Mouse (Mus musculus): Measurements from ENCODE around the gene Snai3. TPM values are rescaled to one million over a fixed set of nuclear protein-coding genes. Genes with fewer than 3 reads are reported as not detected.

Snai3 gene
- polyA plus RNA-seq, 1 experiment, result not detected

- Histone ChIP-seq H3K4me1 (ENCODE audit: control insufficient read depth, insufficient read depth, low read length) (no peaks in the 10 kb centered on the region), H3K27ac (ENCODE audit: control insufficient read depth, insufficient read depth, low read depth, low read length, poor library complexity) (no peak within 1 kb of the TSS), H3K4me3 (replicated peaks; ENCODE audit: control insufficient read depth, low read depth, low read length) (no peak within 1 kb of the TSS)
- whole genome bisulfite sequencing, result 85% methylated on average over 14 of the region's 14 CpGs
- TF ChIP-seq CTCF (IDR thresholded peaks at IDR 0.05; ENCODE audit: control insufficient read depth, insufficient read depth, low read length) (no peak), POLR2A (IDR thresholded peaks at IDR 0.05; ENCODE audit: borderline replicate concordance, control insufficient read depth, low read depth, low read length) (no peak)
Observed at GRCm38 (mm10) chr8:122421376-122422070, 39.0 kb downstream of the Snai3 start, which contains the start of gene Il17c. Gene Il17c (plus strand): TSS chr8:122422020.

GRCm38 (mm10) chr8:122419881-122420555 is 40.5 kb downstream of the Snai3 start:
- TF ChIP-seq CTCF (IDR thresholded peaks at IDR 0.05; ENCODE audit: control insufficient read depth, insufficient read depth, low read length), result no peak
- TF ChIP-seq POLR2A (IDR thresholded peaks at IDR 0.05; ENCODE audit: borderline replicate concordance, control insufficient read depth, low read depth, low read length), result no peak
- no peak overlapping the region for H3K4me3 ChIP-seq (replicated peaks; ENCODE audit: control insufficient read depth, low read depth, low read length)
- H3K4me1 ChIP-seq (ENCODE audit: control insufficient read depth, insufficient read depth, low read length), result no peaks in the 10 kb centered on the region; the same call in 1 of the 2 replicates
- 83% methylated on average over 9 of the region's 9 CpGs for WGBS
- no peak overlapping the region for H3K27ac ChIP-seq (ENCODE audit: control insufficient read depth, insufficient read depth, low read depth, low read length, poor library complexity)

- 27% methylated on average over 6 of the region's 6 CpGs for WGBS
- H3K4me3 ChIP-seq (replicated peaks; ENCODE audit: control insufficient read depth, low read depth, low read length), result no peak overlapping the region
- TF ChIP-seq CTCF (IDR thresholded peaks at IDR 0.05; ENCODE audit: control insufficient read depth, insufficient read depth, low read length), result no peak
- no peak for TF ChIP-seq POLR2A (IDR thresholded peaks at IDR 0.05; ENCODE audit: borderline replicate concordance, control insufficient read depth, low read depth, low read length)
- no peaks in the 10 kb centered on the region; the same call in 1 of the 2 replicates for H3K4me1 ChIP-seq (ENCODE audit: control insufficient read depth, insufficient read depth, low read length)
- H3K27ac ChIP-seq (ENCODE audit: control insufficient read depth, insufficient read depth, low read depth, low read length, poor library complexity), result no peak overlapping the region
Observed at GRCm38 (mm10) chr8:122415554-122415953, 45.0 kb downstream of the Snai3 start.

GRCm38 (mm10) chr8:122414311-122414710 is 46.2 kb downstream of the Snai3 start:
- 87% methylated on average over 9 of the region's 9 CpGs for WGBS
- Histone ChIP-seq H3K4me3 (replicated peaks; ENCODE audit: control insufficient read depth, low read depth, low read length) (no peak overlapping the region), H3K4me1 (ENCODE audit: control insufficient read depth, insufficient read depth, low read length) (no peaks in the 10 kb centered on the region; the same call in 1 of the 2 replicates), H3K27ac (ENCODE audit: control insufficient read depth, insufficient read depth, low read depth, low read length, poor library complexity) (no peak overlapping the region)
- no peak for TF ChIP-seq CTCF (IDR thresholded peaks at IDR 0.05; ENCODE audit: control insufficient read depth, insufficient read depth, low read length)
- no peak for TF ChIP-seq POLR2A (IDR thresholded peaks at IDR 0.05; ENCODE audit: borderline replicate concordance, control insufficient read depth, low read depth, low read length)

- 93% methylated on average over 7 of the region's 7 CpGs for WGBS
- no peak overlapping the region for H3K27ac ChIP-seq (ENCODE audit: control insufficient read depth, insufficient read depth, low read depth, low read length, poor library complexity)
Observed at GRCm38 (mm10) chr8:122407678-122408077, 52.9 kb downstream of the Snai3 start.

GRCm38 (mm10) chr8:122405146-122405805 is 55.3 kb downstream of the Snai3 start:
- Histone ChIP-seq H3K27ac (ENCODE audit: control insufficient read depth, insufficient read depth, low read depth, low read length, poor library complexity) (no peak overlapping the region), H3K4me1 (ENCODE audit: control insufficient read depth, insufficient read depth, low read length) (no peaks in the 10 kb centered on the region)
- WGBS, result 60% methylated on average over 9 of the region's 9 CpGs

More at GRCm38 (mm10) chr8:122407678-122408077, 52.9 kb downstream of the Snai3 start:
- TF ChIP-seq CTCF (IDR thresholded peaks at IDR 0.05; ENCODE audit: control insufficient read depth, insufficient read depth, low read length) (no peak), POLR2A (IDR thresholded peaks at IDR 0.05; ENCODE audit: borderline replicate concordance, control insufficient read depth, low read depth, low read length) (no peak)
- Histone ChIP-seq H3K4me1 (ENCODE audit: control insufficient read depth, insufficient read depth, low read length) (no peaks in the 10 kb centered on the region), H3K4me3 (replicated peaks; ENCODE audit: control insufficient read depth, low read depth, low read length) (no peak overlapping the region)

More at GRCm38 (mm10) chr8:122405146-122405805, 55.3 kb downstream of the Snai3 start:
- H3K4me3 ChIP-seq (replicated peaks; ENCODE audit: control insufficient read depth, low read depth, low read length), result no peak overlapping the region
- TF ChIP-seq CTCF (IDR thresholded peaks at IDR 0.05; ENCODE audit: control insufficient read depth, insufficient read depth, low read length), result no peak
- no peak for TF ChIP-seq POLR2A (IDR thresholded peaks at IDR 0.05; ENCODE audit: borderline replicate concordance, control insufficient read depth, low read depth, low read length)

Other genes starting within 250 kb of the Snai3 start
- gene Zfpm1, start 178.6 kb downstream of the Snai3 start, polyA plus RNA-seq (2011; ENCODE audit: insufficient read depth, insufficient read length, low replicate concordance, missing spikeins), result 125 and 324 TPM in 2 replicates
- gene Trhr2, start 100.0 kb downstream of the Snai3 start, polyA plus RNA-seq (2011; ENCODE audit: insufficient read depth, insufficient read length, low replicate concordance, missing spikeins), result not detected in 2 replicates
- gene Zc3h18, start 84.1 kb downstream of the Snai3 start, polyA plus RNA-seq (2011; ENCODE audit: insufficient read depth, insufficient read length, low replicate concordance, missing spikeins), result 38.3 and 50.7 TPM in 2 replicates
- not detected in 2 replicates for gene Il17c, start 38.7 kb downstream of the Snai3 start, polyA plus RNA-seq (2011; ENCODE audit: insufficient read depth, insufficient read length, low replicate concordance, missing spikeins)
- 168 and 494 TPM in 2 replicates for gene Cyba, start 27.8 kb downstream of the Snai3 start, polyA plus RNA-seq (2011; ENCODE audit: insufficient read depth, insufficient read length, low replicate concordance, missing spikeins)
- 2.4 and 6.3 TPM in 2 replicates for gene Mvd, start 17.3 kb downstream of the Snai3 start, polyA plus RNA-seq (2011; ENCODE audit: insufficient read depth, insufficient read length, low replicate concordance, missing spikeins)
- gene Rnf166, start 15.3 kb upstream of the Snai3 start, polyA plus RNA-seq (2011; ENCODE audit: insufficient read depth, insufficient read length, low replicate concordance, missing spikeins), result 17.4 and 32.7 TPM in 2 replicates
- 62.9 and 122 TPM in 2 replicates for gene Ctu2, start 15.4 kb upstream of the Snai3 start, polyA plus RNA-seq (2011; ENCODE audit: insufficient read depth, insufficient read length, low replicate concordance, missing spikeins)
- gene Piezo1, start 90.6 kb upstream of the Snai3 start, polyA plus RNA-seq (2011; ENCODE audit: insufficient read depth, insufficient read length, low replicate concordance, missing spikeins), result 21.6 and 49.3 TPM in 2 replicates
- 62.8 and 68.5 TPM in 2 replicates for gene Cdt1, start 107.3 kb upstream of the Snai3 start, polyA plus RNA-seq (2011; ENCODE audit: insufficient read depth, insufficient read length, low replicate concordance, missing spikeins)
- 41.8 and 95.4 TPM in 2 replicates for gene Aprt, start 116.2 kb upstream of the Snai3 start, polyA plus RNA-seq (2011; ENCODE audit: insufficient read depth, insufficient read length, low replicate concordance, missing spikeins)
- 18.7 and 40.6 TPM in 2 replicates for gene Galns, start 150.7 kb upstream of the Snai3 start, polyA plus RNA-seq (2011; ENCODE audit: insufficient read depth, insufficient read length, low replicate concordance, missing spikeins)
- gene Trappc2l, start 150.9 kb upstream of the Snai3 start, polyA plus RNA-seq (2011; ENCODE audit: insufficient read depth, insufficient read length, low replicate concordance, missing spikeins), result 14.0 and 36.5 TPM in 2 replicates
- not detected in 2 replicates for gene Pabpn1l, start 162.0 kb upstream of the Snai3 start, polyA plus RNA-seq (2011; ENCODE audit: insufficient read depth, insufficient read length, low replicate concordance, missing spikeins)
- gene Cbfa2t3, start 238.4 kb upstream of the Snai3 start, polyA plus RNA-seq (2011; ENCODE audit: insufficient read depth, insufficient read length, low replicate concordance, missing spikeins), result 16.3 and 58.8 TPM in 2 replicates